Mouse (Mus musculus) ES-Bruce4 (cell line): ENCODE results near the gene Fbxw5. TPM values are rescaled to one million over a fixed set of nuclear protein-coding genes. Genes with fewer than 3 reads are reported as not detected.

ENCODE experiments used
- H3K27ac ChIP-seq: 2 replicates; pipeline ENCODE4 v1.5.1; 2012; ENCODE audit warnings: low read length, inconsistent platforms; ENCODE audit not compliant: insufficient read depth
- H3K27me3 ChIP-seq: 2 replicates; pipeline ENCODE4 v1.6.1; 2012; ENCODE audit warnings: mild to moderate bottlenecking, low read length, inconsistent platforms; ENCODE audit not compliant: control insufficient read depth, poor library complexity, insufficient read depth, severe bottlenecking
- H3K36me3 ChIP-seq: 2 replicates; pipeline ENCODE4 v1.6.1; 2012; ENCODE audit warnings: inconsistent platforms, mild to moderate bottlenecking, low read length, moderate library complexity; ENCODE audit not compliant: control insufficient read depth, poor library complexity, insufficient read depth, severe bottlenecking
- H3K4me1 ChIP-seq: one replicate; pipeline ENCODE4 v1.8.1; 2011; ENCODE audit warnings: low read length; ENCODE audit not compliant: control insufficient read depth, insufficient read depth
- H3K4me3 ChIP-seq: 2 replicates; pipeline ENCODE4 v1.5.1; 2011; ENCODE audit warnings: low read depth, mild to moderate bottlenecking, low read length
- H3K9ac ChIP-seq: 2 replicates; pipeline ENCODE4 v1.6.1; 2012; ENCODE audit warnings: low read depth, mild to moderate bottlenecking, inconsistent platforms; ENCODE audit not compliant: poor library complexity, severe bottlenecking
- H3K9me3 ChIP-seq: replicated peaks from 2 replicates; pipeline ENCODE4 v1.6.1; 2012; ENCODE audit warnings: mild to moderate bottlenecking, low read length, inconsistent platforms; ENCODE audit not compliant: control insufficient read depth, poor library complexity, insufficient read depth, severe bottlenecking
- CTCF ChIP-seq: IDR thresholded peaks from one replicate; pipeline ENCODE4 v1.8.1; 2011; ENCODE audit warnings: low read depth, low read length
- EP300 ChIP-seq: IDR thresholded peaks from 2 replicates; pipeline ENCODE4 v1.6.1; 2011; ENCODE audit warnings: low read depth, low read length; ENCODE audit not compliant: insufficient read depth
- POLR2A ChIP-seq: IDR thresholded peaks from one replicate; pipeline ENCODE4 v1.8.1; 2011; ENCODE audit warnings: low read length; ENCODE audit not compliant: insufficient read depth
- polyA plus RNA-seq: library from polyadenylated mRNA; stranded (reverse); fragments of >200 nt; gene quantifications from 2 replicates; pipeline ENCODE4 v1.2.4, GENCODE M21; 2011; ENCODE audit warnings: low read depth; ENCODE audit not compliant: missing spikeins, insufficient read depth, insufficient read length

Fbxw5 gene
- polyA plus RNA-seq, 1 experiment, result 18.4 TPM

GRCm38 (mm10) chr2:25484901-25485647 lies 15.5 kb upstream of the Fbxw5 start:
- no peak overlapping the region for H3K4me3 ChIP-seq
- no peaks in the 10 kb centered on the region for H3K27me3 ChIP-seq
- H3K27ac ChIP-seq, result no peak overlapping the region
- TF ChIP-seq POLR2A (no peak), EP300 (no peak), CTCF (no peak)
- H3K4me1 ChIP-seq, result no peaks in the 10 kb centered on the region
- H3K36me3 ChIP-seq, result no peaks in the 10 kb centered on the region
- H3K9ac ChIP-seq, result no peak overlapping the region
- no peaks in the 10 kb centered on the region for H3K9me3 ChIP-seq

GRCm38 (mm10) chr2:25487965-25488670 lies 12.4 kb upstream of the Fbxw5 start:
- H3K9ac ChIP-seq, result no peak overlapping the region
- H3K4me1 ChIP-seq, result no peaks in the 10 kb centered on the region
- TF ChIP-seq POLR2A (no peak), EP300 (no peak), CTCF (no peak)

GRCm38 (mm10) chr2:25488671-25489068 lies 11.9 kb upstream of the Fbxw5 start:
- no peak for TF ChIP-seq CTCF
- no peak for TF ChIP-seq POLR2A
- no peak for TF ChIP-seq EP300
- Histone ChIP-seq H3K9ac (no peak overlapping the region), H3K36me3 (no peaks in the 10 kb centered on the region), H3K4me1 (no peaks in the 10 kb centered on the region), H3K27ac (no peak overlapping the region), H3K27me3 (no peaks in the 10 kb centered on the region), H3K9me3 (no peaks in the 10 kb centered on the region), H3K4me3 (no peak overlapping the region)

More at GRCm38 (mm10) chr2:25487965-25488670, 12.4 kb upstream of the Fbxw5 start:
- Histone ChIP-seq H3K9me3 (no peaks in the 10 kb centered on the region), H3K27me3 (no peaks in the 10 kb centered on the region), H3K4me3 (no peak overlapping the region), H3K27ac (no peak overlapping the region), H3K36me3 (no peaks in the 10 kb centered on the region)

GRCm38 (mm10) chr2:25492988-25493387 lies 7.6 kb upstream of the Fbxw5 start:
- Histone ChIP-seq H3K36me3 (no peaks in the 10 kb centered on the region), H3K9ac (no peak overlapping the region), H3K27me3 (no peaks in the 10 kb centered on the region), H3K4me1 (no peaks in the 10 kb centered on the region), H3K9me3 (no peaks in the 10 kb centered on the region), H3K27ac (no peak overlapping the region), H3K4me3 (no peak overlapping the region)
- TF ChIP-seq EP300 (no peak), POLR2A (no peak), CTCF (no peak)

GRCm38 (mm10) chr2:25493476-25493961 lies 7.0 kb upstream of the Fbxw5 start, which contains the start of gene Lcn12:
Lcn12 (minus strand) TSS chr2:25493911.
- H3K4me1 ChIP-seq, result no peaks in the 10 kb centered on the region
- H3K4me3 ChIP-seq, result no peak within 1 kb of the TSS
- no peaks in the 10 kb centered on the region for H3K9me3 ChIP-seq
- H3K36me3 ChIP-seq, result no peaks in the 10 kb centered on the region
- no peak for TF ChIP-seq POLR2A
- TF ChIP-seq CTCF, result no peak
- no peak for TF ChIP-seq EP300
- H3K9ac ChIP-seq, result no peak within 1 kb of the TSS
- H3K27me3 ChIP-seq, result no peaks in the 10 kb centered on the region
- no peak within 1 kb of the TSS for H3K27ac ChIP-seq

GRCm38 (mm10) chr2:25496462-25496861 lies 4.1 kb upstream of the Fbxw5 start:
- TF ChIP-seq CTCF (peak; percentile 43), EP300 (no peak)
- H3K27ac ChIP-seq, result no peak overlapping the region
- no peaks in the 10 kb centered on the region for H3K9me3 ChIP-seq
- H3K27me3 ChIP-seq, result no peaks in the 10 kb centered on the region
- H3K4me3 ChIP-seq, result no peak overlapping the region
- H3K4me1 ChIP-seq, result no peaks in the 10 kb centered on the region
- no peaks in the 10 kb centered on the region for H3K36me3 ChIP-seq
- no peak overlapping the region for H3K9ac ChIP-seq
